Mouse (Mus musculus): ENCODE measurements around the gene Tnr. TPM values are rescaled to one million over a fixed set of nuclear protein-coding genes. Genes with fewer than 3 reads are reported as not detected.

The Tnr gene
- polyA plus RNA-seq, 1 experiment from 2014 or later: 1.7 TPM

DNA sequence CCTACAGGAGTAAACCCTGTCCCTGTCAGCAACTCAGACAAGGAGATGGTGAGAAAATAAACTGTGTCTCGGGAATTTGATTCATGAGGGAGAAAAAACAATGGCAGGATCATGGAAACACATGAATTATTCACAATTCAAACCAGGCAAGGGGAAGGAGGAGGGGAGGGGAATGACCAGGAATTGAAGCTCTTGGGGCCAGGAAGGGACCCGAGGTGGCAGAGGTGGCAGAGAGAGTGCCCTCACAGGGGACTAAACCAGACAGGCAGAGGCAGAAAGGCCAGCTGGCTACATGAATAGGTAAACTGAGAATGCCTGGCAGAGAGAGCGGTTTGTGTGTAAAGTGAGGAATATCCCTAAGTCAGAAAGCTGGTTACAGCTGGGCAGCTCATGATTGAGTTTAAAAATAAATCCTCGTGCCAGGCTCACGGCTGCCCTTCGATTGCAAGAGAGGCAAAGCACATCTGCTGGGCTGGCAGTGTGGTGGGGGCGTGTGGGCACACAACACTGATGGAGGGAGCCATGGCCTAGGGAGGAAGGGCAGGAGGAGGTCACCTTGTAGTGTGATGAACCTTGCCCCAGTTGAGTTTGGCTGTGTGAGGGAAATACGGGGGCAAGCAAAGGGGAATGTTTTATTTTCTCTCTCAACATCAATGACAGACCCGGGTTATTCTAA, 22.0 kb downstream of the Tnr start:
- Histone ChIP-seq H3K4me2 (ENCODE audit: low read length) (no peak overlapping the region), H3K9me3 (ENCODE audit: control insufficient read depth, low read length) (no peaks in the 10 kb centered on the region), H3K9ac (ENCODE audit: low read length) (no peak overlapping the region), H3K4me1 (replicated peaks; ENCODE audit: control insufficient read depth, insufficient read depth, low read length) (no peaks in the 10 kb centered on the region), H3K4me3 (ENCODE audit: low read depth, low read length) (no peak overlapping the region), H3K36me3 (ENCODE audit: control insufficient read depth, insufficient read depth, low read length) (no peaks in the 10 kb centered on the region), H3K27ac (ENCODE audit: low read depth) (no peak overlapping the region), H3K27me3 (replicated peaks; ENCODE audit: control insufficient read depth, insufficient read depth, low read length) (no peaks in the 10 kb centered on the region)
- no peak for DNase-seq (ENCODE audit: low spot score)
- no peak for ATAC-seq (replicated peaks; ENCODE audit: low FRiP score, low TSS enrichment, low read depth)
- 75% methylated on average over 9 of the region's 9 CpGs for WGBS

DNA sequence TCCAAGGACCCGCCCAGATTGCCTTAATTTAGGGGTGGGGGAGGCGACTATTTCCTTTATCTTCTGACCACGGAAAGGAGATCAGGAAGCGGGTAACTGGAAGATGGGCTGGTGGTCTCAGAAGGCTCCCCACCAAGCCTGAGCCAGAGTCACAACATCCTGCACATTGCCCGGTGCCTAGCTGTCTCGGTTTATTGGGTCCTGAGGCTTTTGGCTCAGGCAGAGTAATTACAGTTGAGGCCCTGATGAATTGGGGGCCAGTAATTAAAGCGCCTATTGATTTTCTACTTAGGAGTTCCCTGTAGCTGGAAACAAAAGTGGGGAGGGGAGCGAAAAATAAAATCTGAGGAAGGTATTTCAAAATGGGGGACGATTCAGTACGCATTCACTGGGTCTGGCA, 27.5 kb downstream of the Tnr start:
- no peaks in the 10 kb centered on the region for H3K4me1 ChIP-seq (replicated peaks; ENCODE audit: control insufficient read depth, insufficient read depth, low read length)
- ATAC-seq (replicated peaks; ENCODE audit: low FRiP score, low TSS enrichment, low read depth) (no peak), DNase-seq (ENCODE audit: low spot score) (no peak)
- no peak overlapping the region for H3K9ac ChIP-seq (ENCODE audit: low read length)
- H3K27ac ChIP-seq (ENCODE audit: low read depth): no peak overlapping the region
- no peaks in the 10 kb centered on the region for H3K36me3 ChIP-seq (ENCODE audit: control insufficient read depth, insufficient read depth, low read length)
- H3K9me3 ChIP-seq (ENCODE audit: control insufficient read depth, low read length): no peaks in the 10 kb centered on the region
- no peak overlapping the region for H3K4me2 ChIP-seq (ENCODE audit: low read length)
- no peaks in the 10 kb centered on the region for H3K27me3 ChIP-seq (replicated peaks; ENCODE audit: control insufficient read depth, insufficient read depth, low read length)
- H3K4me3 ChIP-seq (ENCODE audit: low read depth, low read length): no peak overlapping the region
- 66% methylated on average over 10 of the region's 10 CpGs for WGBS

GRCm38 (mm10) chr1:159551591-159552442, 28.2 kb downstream of the Tnr start:
- DNase-seq (ENCODE audit: low spot score) (no peak), ATAC-seq (replicated peaks; ENCODE audit: low FRiP score, low TSS enrichment, low read depth) (no peak)
- Histone ChIP-seq H3K4me1 (replicated peaks; ENCODE audit: control insufficient read depth, insufficient read depth, low read length) (no peaks in the 10 kb centered on the region), H3K9me3 (ENCODE audit: control insufficient read depth, low read length) (no peaks in the 10 kb centered on the region), H3K27ac (ENCODE audit: low read depth) (no peak overlapping the region), H3K27me3 (replicated peaks; ENCODE audit: control insufficient read depth, insufficient read depth, low read length) (no peaks in the 10 kb centered on the region), H3K4me3 (ENCODE audit: low read depth, low read length) (no peak overlapping the region), H3K4me2 (ENCODE audit: low read length) (no peak overlapping the region), H3K36me3 (ENCODE audit: control insufficient read depth, insufficient read depth, low read length) (no peaks in the 10 kb centered on the region), H3K9ac (ENCODE audit: low read length) (no peak overlapping the region)
- 54% methylated on average over 17 of the region's 17 CpGs for WGBS

- no peaks in the 10 kb centered on the region for H3K27me3 ChIP-seq (replicated peaks; ENCODE audit: control insufficient read depth, insufficient read depth, low read length)
- H3K36me3 ChIP-seq (ENCODE audit: control insufficient read depth, insufficient read depth, low read length): no peaks in the 10 kb centered on the region
- H3K4me1 ChIP-seq (replicated peaks; ENCODE audit: control insufficient read depth, insufficient read depth, low read length): peaks cover 1% of the 10 kb centered on the region; the same call in 1 of the 2 replicates
- WGBS: 46% methylated on average over 3 of the region's 3 CpGs
- no peak for DNase-seq (ENCODE audit: low spot score)
- H3K4me3 ChIP-seq (ENCODE audit: low read depth, low read length): no peak overlapping the region
- ATAC-seq (replicated peaks; ENCODE audit: low FRiP score, low TSS enrichment, low read depth): no peak
- H3K4me2 ChIP-seq (ENCODE audit: low read length): no peak overlapping the region
- H3K9ac ChIP-seq (ENCODE audit: low read length): no peak overlapping the region
- H3K27ac ChIP-seq (ENCODE audit: low read depth): no peak overlapping the region
- H3K9me3 ChIP-seq (ENCODE audit: control insufficient read depth, low read length): no peaks in the 10 kb centered on the region
Measured at GRCm38 (mm10) chr1:159561616-159562015, 38.0 kb downstream of the Tnr start.

DNA sequence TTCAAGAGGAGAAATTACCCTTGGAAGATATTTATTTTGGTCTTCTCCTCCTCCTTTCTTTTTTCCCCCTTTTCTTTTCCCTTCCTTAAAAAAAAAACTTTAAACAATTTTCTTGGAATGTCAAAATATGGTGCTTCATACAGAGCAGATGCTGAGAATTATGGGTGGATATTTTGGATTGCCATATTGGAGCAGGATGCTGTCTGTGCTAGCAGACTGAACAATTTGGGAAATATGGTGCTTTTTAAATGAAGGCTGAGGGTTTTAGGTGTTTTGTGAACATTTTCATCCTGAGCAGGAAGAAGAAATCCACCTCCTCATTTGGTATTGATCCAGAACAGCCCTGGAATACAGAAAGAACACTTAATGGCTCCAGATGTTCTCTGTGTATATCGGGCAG, 41.6 kb downstream of the Tnr start:
- H3K4me1 ChIP-seq (replicated peaks; ENCODE audit: control insufficient read depth, insufficient read depth, low read length): peaks cover 5% of the 10 kb centered on the region; the same call in 1 of the 2 replicates
- no peak overlapping the region for H3K4me2 ChIP-seq (ENCODE audit: low read length)
- no peak for ATAC-seq (replicated peaks; ENCODE audit: low FRiP score, low TSS enrichment, low read depth)
- H3K4me3 ChIP-seq (ENCODE audit: low read depth, low read length): no peak overlapping the region
- H3K9me3 ChIP-seq (ENCODE audit: control insufficient read depth, low read length): no peaks in the 10 kb centered on the region
- DNase-seq (ENCODE audit: low spot score): no peak
- no peak overlapping the region for H3K27ac ChIP-seq (ENCODE audit: low read depth)
- no peaks in the 10 kb centered on the region for H3K27me3 ChIP-seq (replicated peaks; ENCODE audit: control insufficient read depth, insufficient read depth, low read length)
- no peaks in the 10 kb centered on the region for H3K36me3 ChIP-seq (ENCODE audit: control insufficient read depth, insufficient read depth, low read length)
- WGBS: 77% methylated on average over 1 of the region's 1 CpGs
- no peak overlapping the region for H3K9ac ChIP-seq (ENCODE audit: low read length)

DNA sequence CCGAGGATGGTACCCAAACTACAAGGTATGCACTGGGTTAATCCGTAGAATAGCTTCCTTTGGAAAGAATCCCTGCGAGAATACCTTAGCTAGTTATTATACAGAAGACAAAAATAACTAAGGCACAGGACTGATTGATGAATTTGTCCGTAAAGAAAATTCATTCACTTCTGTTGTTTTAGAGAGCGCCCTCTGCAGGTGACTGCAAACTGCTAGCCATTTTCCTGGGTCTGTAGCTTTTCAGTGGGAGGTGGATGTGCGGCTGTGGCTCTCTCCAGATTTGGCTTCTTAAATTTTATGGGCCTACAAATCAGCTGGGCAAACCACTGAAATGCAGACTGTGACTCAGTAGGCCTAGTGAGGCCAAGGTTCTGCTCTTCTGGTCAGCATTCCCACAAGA, 42.5 kb downstream of the Tnr start:
- ATAC-seq (replicated peaks; ENCODE audit: low FRiP score, low TSS enrichment, low read depth): no peak
- H3K9me3 ChIP-seq (ENCODE audit: control insufficient read depth, low read length): no peaks in the 10 kb centered on the region
- no peak overlapping the region for H3K4me3 ChIP-seq (ENCODE audit: low read depth, low read length)
- WGBS: 85% methylated on average over 6 of the region's 6 CpGs
- H3K4me2 ChIP-seq (ENCODE audit: low read length): no peak overlapping the region
- peaks cover 5% of the 10 kb centered on the region; the same call in 1 of the 2 replicates for H3K4me1 ChIP-seq (replicated peaks; ENCODE audit: control insufficient read depth, insufficient read depth, low read length)
- H3K36me3 ChIP-seq (ENCODE audit: control insufficient read depth, insufficient read depth, low read length): no peaks in the 10 kb centered on the region
- no peak overlapping the region for H3K27ac ChIP-seq (ENCODE audit: low read depth)
- H3K9ac ChIP-seq (ENCODE audit: low read length): no peak overlapping the region
- DNase-seq (ENCODE audit: low spot score): no peak
- no peaks in the 10 kb centered on the region for H3K27me3 ChIP-seq (replicated peaks; ENCODE audit: control insufficient read depth, insufficient read depth, low read length)

DNA sequence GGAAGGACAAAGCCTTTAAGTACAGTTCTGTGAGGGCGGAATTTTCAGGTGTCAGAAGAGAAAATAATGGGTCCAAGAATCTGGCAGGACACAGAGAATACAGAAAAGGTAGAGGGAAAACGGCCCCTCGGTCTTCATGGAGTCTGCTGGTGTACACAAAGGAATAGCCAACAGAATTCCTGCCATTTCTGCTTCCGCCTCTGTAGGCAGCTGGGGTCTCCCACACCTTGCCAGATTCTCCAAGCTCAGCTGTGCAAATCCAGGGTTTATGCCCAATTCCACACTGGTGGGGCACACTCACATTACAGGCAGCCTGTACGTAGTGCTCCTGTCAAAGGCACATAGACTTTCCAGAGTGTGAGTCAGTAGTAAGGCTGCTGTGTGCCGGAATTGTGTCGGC, 43.6 kb downstream of the Tnr start:
- no peak for ATAC-seq (replicated peaks; ENCODE audit: low FRiP score, low TSS enrichment, low read depth)
- no peak overlapping the region for H3K4me2 ChIP-seq (ENCODE audit: low read length)
- no peak for DNase-seq (ENCODE audit: low spot score)
- H3K4me1 ChIP-seq (replicated peaks; ENCODE audit: control insufficient read depth, insufficient read depth, low read length): peaks cover 5% of the 10 kb centered on the region; the same call in 1 of the 2 replicates
- H3K36me3 ChIP-seq (ENCODE audit: control insufficient read depth, insufficient read depth, low read length): no peaks in the 10 kb centered on the region
- H3K9me3 ChIP-seq (ENCODE audit: control insufficient read depth, low read length): no peaks in the 10 kb centered on the region
- 49% methylated on average over 7 of the region's 7 CpGs for WGBS
- no peak overlapping the region for H3K4me3 ChIP-seq (ENCODE audit: low read depth, low read length)
- no peak overlapping the region for H3K27ac ChIP-seq (ENCODE audit: low read depth)
- no peak overlapping the region for H3K9ac ChIP-seq (ENCODE audit: low read length)
- no peaks in the 10 kb centered on the region for H3K27me3 ChIP-seq (replicated peaks; ENCODE audit: control insufficient read depth, insufficient read depth, low read length)

DNA sequence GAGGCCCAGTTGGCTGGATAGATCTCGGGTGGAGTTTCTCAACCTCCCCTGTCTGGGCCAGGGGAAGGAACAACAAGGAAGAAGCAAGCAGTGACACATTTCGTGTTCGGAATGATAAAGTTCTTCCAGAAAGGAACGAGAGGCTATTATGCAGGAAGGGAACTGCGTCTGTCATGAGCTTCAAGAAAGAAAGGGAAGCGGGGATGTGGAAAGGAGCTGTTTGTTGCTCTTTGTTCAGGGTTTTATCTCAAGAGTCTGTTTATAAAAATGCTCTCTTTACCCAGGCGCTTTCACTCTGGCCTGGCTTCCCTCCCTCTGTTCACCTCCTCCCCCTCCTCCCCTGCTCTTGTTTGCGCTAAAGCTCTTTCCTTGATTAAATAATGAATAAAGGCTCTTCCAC, 46.7 kb downstream of the Tnr start:
- H3K9me3 ChIP-seq (ENCODE audit: control insufficient read depth, low read length): no peaks in the 10 kb centered on the region
- no peak overlapping the region for H3K27ac ChIP-seq (ENCODE audit: low read depth)
- no peak overlapping the region for H3K4me3 ChIP-seq (ENCODE audit: low read depth, low read length)
- H3K36me3 ChIP-seq (ENCODE audit: control insufficient read depth, insufficient read depth, low read length): no peaks in the 10 kb centered on the region
- H3K4me1 ChIP-seq (replicated peaks; ENCODE audit: control insufficient read depth, insufficient read depth, low read length): peaks cover 5% of the 10 kb centered on the region; the same call in 1 of the 2 replicates
- DNase-seq (ENCODE audit: low spot score) (no peak), ATAC-seq (replicated peaks; ENCODE audit: low FRiP score, low TSS enrichment, low read depth) (no peak)
- H3K27me3 ChIP-seq (replicated peaks; ENCODE audit: control insufficient read depth, insufficient read depth, low read length): no peaks in the 10 kb centered on the region
- no peak overlapping the region for H3K9ac ChIP-seq (ENCODE audit: low read length)
- WGBS: 19% methylated on average over 8 of the region's 8 CpGs
- H3K4me2 ChIP-seq (ENCODE audit: low read length): no peak overlapping the region

Measured in intestine, embryonic 14.5 days (tissue).